Mouse (Mus musculus): Measurements from ENCODE around the gene Paqr5. TPM values are rescaled to one million over a fixed set of nuclear protein-coding genes. Genes with fewer than 3 reads are reported as not detected.

The Paqr5 gene
- polyA plus RNA-seq, 1 experiment: 0.02 TPM

GRCm38 (mm10) chr9:61907621-61908295 is 118.9 kb downstream of the Paqr5 start:
- TF ChIP-seq CEBPB (IDR thresholded peaks at IDR 0.05; ENCODE audit: insufficient read depth, poor library complexity, severe bottlenecking) (no peak), TCF12 (IDR thresholded peaks at IDR 0.05; ENCODE audit: insufficient read depth, poor library complexity, severe bottlenecking) (no peak), REST (IDR thresholded peaks at IDR 0.05; ENCODE audit: insufficient read depth, insufficient read length) (no peak), POLR2AphosphoS2 (IDR thresholded peaks at IDR 0.05; ENCODE audit: insufficient read length, low read depth) (no peak), TCF3 (IDR thresholded peaks at IDR 0.05; ENCODE audit: insufficient read length, low read depth) (no peak), POLR2A (IDR thresholded peaks at IDR 0.05; ENCODE audit: insufficient read length, low read depth) (no peak), MAX (IDR thresholded peaks at IDR 0.05; ENCODE audit: low read depth) (no peak), USF1 (IDR thresholded peaks at IDR 0.05; ENCODE audit: low read depth) (no peak), SRF (IDR thresholded peaks at IDR 0.05; ENCODE audit: control insufficient read depth, insufficient read length, low read depth) (no peak), MYOD1 (IDR thresholded peaks at IDR 0.05; ENCODE audit: control insufficient read depth in 1 of 3, insufficient read length in 2 of 3, low read depth in 2 of 3) (no peak), MYOG (IDR thresholded peaks at IDR 0.05; ENCODE audit: control insufficient read depth in 1 of 3, insufficient read depth in 1 of 3, insufficient read length in 2 of 3, low read depth in 2 of 3) (no peak), E2F4 (IDR thresholded peaks at IDR 0.05; ENCODE audit: insufficient read depth) (no peak)
- H3K4me3 ChIP-seq: no peak overlapping the region
- H3K79me2 ChIP-seq (ENCODE audit: control insufficient read depth, insufficient read depth): no peaks in the 10 kb centered on the region

GRCm38 (mm10) chr9:61906912-61907311 is 119.7 kb downstream of the Paqr5 start:
- no peak for TF ChIP-seq TCF3 (IDR thresholded peaks at IDR 0.05; ENCODE audit: insufficient read length, low read depth)
- no peak overlapping the region for H3K4me2 ChIP-seq (ENCODE audit: low read depth)
- no peaks in the 10 kb centered on the region for H3K79me2 ChIP-seq (ENCODE audit: control insufficient read depth, insufficient read depth)
- no peaks in the 10 kb centered on the region for H3K36me3 ChIP-seq (ENCODE audit: control insufficient read depth, insufficient read depth)
- H3K27me3 ChIP-seq (ENCODE audit: control insufficient read depth, insufficient read depth, insufficient read length): peaks cover 7% of the 10 kb centered on the region
- H3ac ChIP-seq (ENCODE audit: control insufficient read depth, insufficient read length): no peak overlapping the region
- H3K4me3 ChIP-seq: no peak overlapping the region

More at GRCm38 (mm10) chr9:61907621-61908295, 118.9 kb downstream of the Paqr5 start:
- Histone ChIP-seq H3K36me3 (ENCODE audit: control insufficient read depth, insufficient read depth) (no peaks in the 10 kb centered on the region), H3K4me2 (ENCODE audit: low read depth) (no peak overlapping the region), H3ac (ENCODE audit: control insufficient read depth, insufficient read length) (no peak overlapping the region), H3K27me3 (ENCODE audit: control insufficient read depth, insufficient read depth, insufficient read length) (no peaks in the 10 kb centered on the region)

GRCm38 (mm10) chr9:61905576-61905975 is 121.1 kb downstream of the Paqr5 start:
- Histone ChIP-seq H3K4me3 (no peak overlapping the region), H3K79me2 (ENCODE audit: control insufficient read depth, insufficient read depth) (no peaks in the 10 kb centered on the region), H3K27me3 (ENCODE audit: control insufficient read depth, insufficient read depth, insufficient read length) (peaks cover 11% of the 10 kb centered on the region), H3ac (ENCODE audit: control insufficient read depth, insufficient read length) (no peak overlapping the region), H3K36me3 (ENCODE audit: control insufficient read depth, insufficient read depth) (no peaks in the 10 kb centered on the region), H3K4me2 (ENCODE audit: low read depth) (no peak overlapping the region)
- TF ChIP-seq MYOD1 (IDR thresholded peaks at IDR 0.05; ENCODE audit: control insufficient read depth in 1 of 3, insufficient read length in 2 of 3, low read depth in 2 of 3) (no peak), USF1 (IDR thresholded peaks at IDR 0.05; ENCODE audit: low read depth) (no peak), MAX (IDR thresholded peaks at IDR 0.05; ENCODE audit: low read depth) (no peak), TCF12 (IDR thresholded peaks at IDR 0.05; ENCODE audit: insufficient read depth, poor library complexity, severe bottlenecking) (no peak), MYOG (IDR thresholded peaks at IDR 0.05; ENCODE audit: control insufficient read depth in 1 of 3, insufficient read depth in 1 of 3, insufficient read length in 2 of 3, low read depth in 2 of 3) (no peak), REST (IDR thresholded peaks at IDR 0.05; ENCODE audit: insufficient read depth, insufficient read length) (no peak), CEBPB (IDR thresholded peaks at IDR 0.05; ENCODE audit: insufficient read depth, poor library complexity, severe bottlenecking) (no peak), SRF (IDR thresholded peaks at IDR 0.05; ENCODE audit: control insufficient read depth, insufficient read length, low read depth) (no peak), E2F4 (IDR thresholded peaks at IDR 0.05; ENCODE audit: insufficient read depth) (no peak), POLR2AphosphoS2 (IDR thresholded peaks at IDR 0.05; ENCODE audit: insufficient read length, low read depth) (no peak), TCF3 (IDR thresholded peaks at IDR 0.05; ENCODE audit: insufficient read length, low read depth) (no peak), POLR2A (IDR thresholded peaks at IDR 0.05; ENCODE audit: insufficient read length, low read depth) (no peak)

GRCm38 (mm10) chr9:61904201-61904600 is 122.5 kb downstream of the Paqr5 start:
- H3K79me2 ChIP-seq (ENCODE audit: control insufficient read depth, insufficient read depth): no peaks in the 10 kb centered on the region
- no peak overlapping the region for H3K4me3 ChIP-seq
- TF ChIP-seq CEBPB (IDR thresholded peaks at IDR 0.05; ENCODE audit: insufficient read depth, poor library complexity, severe bottlenecking) (no peak), USF1 (IDR thresholded peaks at IDR 0.05; ENCODE audit: low read depth) (no peak), POLR2A (IDR thresholded peaks at IDR 0.05; ENCODE audit: insufficient read length, low read depth) (no peak), TCF12 (IDR thresholded peaks at IDR 0.05; ENCODE audit: insufficient read depth, poor library complexity, severe bottlenecking) (no peak), MYOD1 (IDR thresholded peaks at IDR 0.05; ENCODE audit: control insufficient read depth in 1 of 3, insufficient read length in 2 of 3, low read depth in 2 of 3) (no peak), MYOG (IDR thresholded peaks at IDR 0.05; ENCODE audit: control insufficient read depth in 1 of 3, insufficient read depth in 1 of 3, insufficient read length in 2 of 3, low read depth in 2 of 3) (no peak)
- H3K4me2 ChIP-seq (ENCODE audit: low read depth): no peak overlapping the region
- H3K27me3 ChIP-seq (ENCODE audit: control insufficient read depth, insufficient read depth, insufficient read length): peaks cover 11% of the 10 kb centered on the region
- no peaks in the 10 kb centered on the region for H3K36me3 ChIP-seq (ENCODE audit: control insufficient read depth, insufficient read depth)
- H3ac ChIP-seq (ENCODE audit: control insufficient read depth, insufficient read length): no peak overlapping the region

Other genes starting within 250 kb of the Paqr5 start
- gene Rplp1, start 112.3 kb downstream of the Paqr5 start, polyA plus RNA-seq (2012; fragmentation: generic; extraction: Trizol): 9,411 TPM
- 24.1 TPM for gene Kif23, start 80.1 kb downstream of the Paqr5 start, polyA plus RNA-seq (2012; fragmentation: generic; extraction: Trizol)
- gene Glce, start 95.8 kb upstream of the Paqr5 start, polyA plus RNA-seq (2012; fragmentation: generic; extraction: Trizol): 32.0 TPM

Measured in myocyte (in vitro differentiated cells).